Mouse (Mus musculus): ENCODE measurements at regions not wholly inside any gene's neighbourhood (a gene's known extent, or its start where the extent isn't known, plus 50 kb on each side); places are given as distances from the start of the nearest gene placed in this dataset.

GRCm38 (mm10) chr2:115398550-115398949 is 183.0 kb upstream of the BC052040 start:
- TF ChIP-seq CTCF (IDR thresholded peaks at IDR 0.05; ENCODE audit: borderline replicate concordance, extremely low read depth, insufficient read depth, insufficient read length) = no peak
- TF ChIP-seq POLR2A (IDR thresholded peaks at IDR 0.05; ENCODE audit: borderline replicate concordance, extremely low read depth, insufficient read depth, insufficient read length, poor library complexity, severe bottlenecking) = no peak

All from brain, embryonic 14.5 days (tissue).